Mouse (Mus musculus): ENCODE measurements around the gene Cenpv. TPM values are rescaled to one million over a fixed set of nuclear protein-coding genes. Genes with fewer than 3 reads are reported as not detected.
A peak's percentile ranks its signal among the peaks of the same experiment; 100 is the strongest.

The Cenpv gene
- polyA plus RNA-seq, 1 experiment from 2014 or later = 18.9 TPM

- H3K4me2 ChIP-seq = peak overlapping the region; percentile 70
- ATAC-seq (ENCODE audit: insufficient read depth) = no peak
- peak overlapping the region; percentile 95 for H3K27ac ChIP-seq (ENCODE audit: low read depth)
- peak; percentile 81 for DNase-seq
- H3K4me1 ChIP-seq (ENCODE audit: insufficient read depth) = peaks cover 21% of the 10 kb centered on the region; the same call in 1 of the 2 replicates
- TF ChIP-seq CTCF (IDR thresholded peaks at IDR 0.05; ENCODE audit: low read depth) = no peak
- H3K4me3 ChIP-seq (ENCODE audit: low read depth, low read length) = peak overlapping the region; percentile 69
- H3K9me3 ChIP-seq (ENCODE audit: low read depth, low read length) = no peaks in the 10 kb centered on the region
- peak overlapping the region; percentile 79 for H3K9ac ChIP-seq
- 7% methylated on average over 5 of the region's 5 CpGs for WGBS
- H3K36me3 ChIP-seq (ENCODE audit: insufficient read depth) = peaks cover 20% of the 10 kb centered on the region
- H3K27me3 ChIP-seq (ENCODE audit: insufficient read depth, low read length) = no peaks in the 10 kb centered on the region
Observed at GRCm38 (mm10) chr11:62549782-62550181, 10.7 kb upstream of the Cenpv start.

DNA sequence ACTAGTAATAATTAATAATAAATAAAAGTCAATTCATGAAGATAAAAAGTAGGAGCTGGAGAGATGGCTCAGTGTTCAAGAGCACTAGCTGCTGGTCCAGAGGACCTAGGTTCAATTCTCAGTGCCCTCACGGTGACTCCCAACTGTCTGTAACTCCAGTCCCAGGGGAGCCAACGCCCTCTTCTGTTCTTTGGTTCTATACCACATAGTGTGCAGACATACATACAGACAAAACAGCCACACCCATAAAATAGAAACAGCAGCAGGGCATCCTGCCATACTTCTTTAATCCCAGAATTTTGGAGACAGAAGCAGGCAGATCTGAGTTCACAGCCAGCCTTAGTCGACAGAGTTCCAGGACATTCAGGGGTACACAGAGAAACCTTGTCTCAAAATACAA is 4.9 kb upstream of the Cenpv start:
- 88% methylated on average over 3 of the region's 3 CpGs for WGBS
- TF ChIP-seq CTCF (IDR thresholded peaks at IDR 0.05; ENCODE audit: low read depth) = no peak

DNA sequence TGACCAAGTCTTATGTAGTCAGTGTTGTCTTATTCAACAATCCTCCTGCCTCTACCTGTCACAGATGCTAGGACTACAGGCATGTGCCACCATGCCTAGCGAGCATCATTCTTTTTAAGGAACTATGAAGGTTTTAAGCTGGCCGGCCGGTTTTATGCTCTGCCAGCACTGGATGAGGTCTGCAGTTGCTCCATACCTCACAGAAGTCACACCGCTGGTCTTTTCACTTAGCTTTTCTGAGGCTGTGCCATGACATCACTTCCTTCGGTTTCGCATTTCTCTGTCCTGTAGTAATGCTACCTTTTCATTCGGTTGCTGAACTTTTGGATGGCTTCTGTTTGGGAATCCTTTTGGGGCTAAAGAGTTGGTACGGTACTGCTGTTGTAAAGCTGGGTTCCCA is 2.5 kb upstream of the Cenpv start:
- Histone ChIP-seq H3K27me3 (ENCODE audit: insufficient read depth, low read length) (peaks cover 19% of the 10 kb centered on the region; the same call in 1 of the 2 replicates), H3K27ac (ENCODE audit: low read depth) (no peak overlapping the region), H3K4me2 (no peak overlapping the region), H3K4me1 (ENCODE audit: insufficient read depth) (no peaks in the 10 kb centered on the region), H3K36me3 (ENCODE audit: insufficient read depth) (no peaks in the 10 kb centered on the region), H3K9me3 (ENCODE audit: low read depth, low read length) (no peaks in the 10 kb centered on the region), H3K4me3 (ENCODE audit: low read depth, low read length) (no peak overlapping the region), H3K9ac (no peak overlapping the region)
- TF ChIP-seq CTCF (IDR thresholded peaks at IDR 0.05; ENCODE audit: low read depth) = no peak
- ATAC-seq (ENCODE audit: insufficient read depth) (no peak), DNase-seq (no peak)
- 75% methylated on average over 8 of the region's 8 CpGs for WGBS

More for the DNA sequence above, 4.9 kb upstream of the Cenpv start:
- H3K27ac ChIP-seq (ENCODE audit: low read depth) = no peak overlapping the region
- no peaks in the 10 kb centered on the region for H3K36me3 ChIP-seq (ENCODE audit: insufficient read depth)
- no peak overlapping the region for H3K4me3 ChIP-seq (ENCODE audit: low read depth, low read length)
- no peaks in the 10 kb centered on the region for H3K4me1 ChIP-seq (ENCODE audit: insufficient read depth)
- ATAC-seq (ENCODE audit: insufficient read depth) = no peak
- H3K9me3 ChIP-seq (ENCODE audit: low read depth, low read length) = no peaks in the 10 kb centered on the region
- no peak for DNase-seq
- H3K9ac ChIP-seq = no peak overlapping the region
- peaks cover 14% of the 10 kb centered on the region; the same call in 1 of the 2 replicates for H3K27me3 ChIP-seq (ENCODE audit: insufficient read depth, low read length)
- H3K4me2 ChIP-seq = no peak overlapping the region

GRCm38 (mm10) chr11:62540969-62541368 is 1.9 kb upstream of the Cenpv start:
- Histone ChIP-seq H3K4me2 (no peak overlapping the region), H3K36me3 (ENCODE audit: insufficient read depth) (no peaks in the 10 kb centered on the region), H3K4me3 (ENCODE audit: low read depth, low read length) (no peak overlapping the region), H3K9ac (no peak overlapping the region), H3K27me3 (ENCODE audit: insufficient read depth, low read length) (peaks cover 19% of the 10 kb centered on the region; the same call in 1 of the 2 replicates), H3K27ac (ENCODE audit: low read depth) (no peak overlapping the region), H3K9me3 (ENCODE audit: low read depth, low read length) (no peaks in the 10 kb centered on the region), H3K4me1 (ENCODE audit: insufficient read depth) (no peaks in the 10 kb centered on the region)
- 57% methylated on average over 2 of the region's 2 CpGs for WGBS
- TF ChIP-seq CTCF (IDR thresholded peaks at IDR 0.05; ENCODE audit: low read depth) = no peak
- DNase-seq (no peak), ATAC-seq (ENCODE audit: insufficient read depth) (no peak)

DNA sequence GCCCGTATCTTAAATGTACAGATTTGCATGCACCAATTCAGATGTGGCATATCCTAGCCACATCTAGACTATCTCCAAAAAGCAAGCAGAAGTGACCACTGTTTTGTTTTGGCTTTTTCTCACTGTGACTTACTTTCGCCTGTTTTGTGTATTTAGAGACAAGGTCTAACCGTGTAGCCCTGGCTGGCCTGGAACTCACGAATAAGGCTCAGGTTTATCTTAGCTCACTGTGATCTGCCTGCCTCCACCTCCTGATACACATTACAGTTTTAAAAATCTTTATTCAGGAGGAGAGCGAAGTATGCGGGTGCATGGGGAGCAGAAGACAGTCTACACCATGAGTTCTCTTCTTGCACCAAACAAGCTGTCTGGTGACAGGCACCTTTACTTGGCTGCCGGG is 1.1 kb upstream of the Cenpv start:
- no peaks in the 10 kb centered on the region for H3K36me3 ChIP-seq (ENCODE audit: insufficient read depth)
- no peak overlapping the region for H3K27ac ChIP-seq (ENCODE audit: low read depth)
- peaks cover 19% of the 10 kb centered on the region; the same call in 1 of the 2 replicates for H3K27me3 ChIP-seq (ENCODE audit: insufficient read depth, low read length)
- TF ChIP-seq CTCF (IDR thresholded peaks at IDR 0.05; ENCODE audit: low read depth) = no peak
- no peak overlapping the region for H3K4me2 ChIP-seq
- no peaks in the 10 kb centered on the region for H3K9me3 ChIP-seq (ENCODE audit: low read depth, low read length)
- no peak overlapping the region for H3K4me3 ChIP-seq (ENCODE audit: low read depth, low read length)
- H3K9ac ChIP-seq = no peak overlapping the region
- 75% methylated on average over 7 of the region's 7 CpGs for WGBS
- DNase-seq = no peak
- no peaks in the 10 kb centered on the region for H3K4me1 ChIP-seq (ENCODE audit: insufficient read depth)
- no peak for ATAC-seq (ENCODE audit: insufficient read depth)

- Histone ChIP-seq H3K36me3 (ENCODE audit: insufficient read depth) (no peaks in the 10 kb centered on the region), H3K4me1 (ENCODE audit: insufficient read depth) (no peaks in the 10 kb centered on the region), H3K27me3 (ENCODE audit: insufficient read depth, low read length) (peaks cover 19% of the 10 kb centered on the region; the same call in 1 of the 2 replicates), H3K27ac (ENCODE audit: low read depth) (0 out of 2 replicates have a peak overlapping the region, but pooled peaks have one; percentile 8), H3K4me3 (ENCODE audit: low read depth, low read length) (peak overlapping the region; percentile 74), H3K9ac (peak overlapping the region; percentile 85), H3K4me2 (peak overlapping the region; percentile 96), H3K9me3 (ENCODE audit: low read depth, low read length) (no peaks in the 10 kb centered on the region)
- peak; percentile 63 for DNase-seq
- TF ChIP-seq CTCF (IDR thresholded peaks at IDR 0.05; ENCODE audit: low read depth) = no peak
- WGBS = under 1% methylated on average over 58 of the region's 73 CpGs
- ATAC-seq (ENCODE audit: insufficient read depth) = peak; percentile 83
Observed at GRCm38 (mm10) chr11:62538321-62539088, 556 bp downstream of the Cenpv start.

DNA sequence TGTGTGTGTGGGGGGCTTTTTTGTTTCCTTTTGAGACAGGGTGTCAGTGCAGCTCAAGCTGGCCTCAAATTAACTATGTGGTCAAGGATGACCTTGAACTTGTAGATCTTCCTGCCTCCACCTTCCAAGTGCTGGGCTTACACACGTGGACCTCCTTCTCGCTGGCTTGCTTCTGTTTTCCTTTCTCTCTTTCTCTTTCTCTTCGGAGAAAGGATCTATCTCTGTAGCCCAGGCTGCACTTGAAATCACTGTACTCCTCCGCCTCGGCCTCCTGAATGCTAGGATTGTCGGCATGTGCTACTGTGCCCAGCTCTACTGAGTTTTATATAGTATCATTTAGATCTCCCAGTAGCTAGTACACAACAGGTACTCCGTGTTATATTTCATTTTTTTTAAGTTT is 1.5 kb downstream of the Cenpv start:
- Histone ChIP-seq H3K4me3 (ENCODE audit: low read depth, low read length) (no peak overlapping the region), H3K4me1 (ENCODE audit: insufficient read depth) (no peaks in the 10 kb centered on the region), H3K9ac (no peak overlapping the region), H3K36me3 (ENCODE audit: insufficient read depth) (no peaks in the 10 kb centered on the region), H3K9me3 (ENCODE audit: low read depth, low read length) (no peaks in the 10 kb centered on the region), H3K4me2 (peak overlapping the region; percentile 43), H3K27me3 (ENCODE audit: insufficient read depth, low read length) (peaks cover 19% of the 10 kb centered on the region; the same call in 1 of the 2 replicates), H3K27ac (ENCODE audit: low read depth) (no peak overlapping the region)
- WGBS = 42% methylated on average over 7 of the region's 7 CpGs
- TF ChIP-seq CTCF (IDR thresholded peaks at IDR 0.05; ENCODE audit: low read depth) = no peak
- DNase-seq (no peak), ATAC-seq (ENCODE audit: insufficient read depth) (no peak)

Data from lung, embryonic 14.5 days (tissue).